Mouse (Mus musculus) c-Kit-negative CD71-positive TER-119-positive erythroid progenitor cells, embryonic 14.5 days (primary cell): Measurements from ENCODE around the gene Gm42417.
"Not testable (repeated sequence)": the region's sequence is repeated elsewhere in the genome, so short reads cannot be mapped to it uniquely, and the experiment has no call there.

Experiments
- DNase-seq: peaks from one replicate; pipeline ENCODE4 v3.0.0-alpha.2; 2013; ENCODE audit warnings: low read depth, low spot score

Gene Gm42417

GRCm38 (mm10) chr1:36545845-36546600 is 6.8 kb upstream of the Gm42417 start:
- no peak for DNase-seq

GRCm38 (mm10) chr1:36545382-36545781 is 6.2 kb upstream of the Gm42417 start:
- no peak for DNase-seq

DNA sequence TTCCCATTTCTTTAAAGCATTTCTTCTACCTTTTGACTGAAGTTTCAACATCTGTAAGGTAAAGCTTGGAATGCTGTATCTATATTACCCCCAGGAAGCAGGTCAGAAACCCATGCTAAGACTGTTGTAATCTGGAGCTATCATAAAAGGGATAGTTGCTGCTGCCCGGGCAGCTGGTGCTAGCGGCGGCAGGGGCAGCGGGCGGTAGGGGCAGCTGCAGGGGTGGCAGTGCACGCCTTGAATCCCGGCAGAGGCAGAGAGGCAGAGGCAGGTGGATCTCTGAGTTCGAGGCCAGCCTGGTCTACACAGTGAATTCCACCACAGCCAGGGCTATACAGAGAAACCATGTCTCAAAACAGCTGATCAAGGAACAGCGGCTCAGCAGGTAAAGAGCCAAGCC is 3.7 kb upstream of the Gm42417 start:
- DNase-seq = no peak

GRCm38 (mm10) chr1:36541844-36542243 is 2.6 kb upstream of the Gm42417 start:
- DNase-seq = no peak

DNA sequence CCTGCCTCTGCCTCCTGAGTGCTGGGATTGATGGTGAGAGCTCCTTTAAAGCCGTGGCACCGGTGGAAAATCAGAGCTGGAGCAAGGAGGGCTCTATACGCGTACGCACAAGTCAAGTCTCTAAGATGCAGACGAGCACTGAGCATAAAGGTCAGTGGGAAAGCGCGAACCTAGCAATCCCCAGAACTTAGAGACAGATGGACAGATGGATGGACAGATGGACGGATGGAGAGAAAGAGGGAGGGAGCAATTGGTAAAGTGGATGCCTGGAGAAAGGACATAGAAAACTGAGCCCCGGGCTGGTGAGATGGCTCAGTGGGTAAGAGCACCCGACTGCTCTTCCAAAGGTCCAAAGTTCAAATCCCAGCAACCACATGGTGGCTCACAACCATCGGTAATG is 1.6 kb upstream of the Gm42417 start:
- no peak for DNase-seq

- no peak for DNase-seq
Measured at GRCm38 (mm10) chr1:36540132-36540531, 903 bp upstream of the Gm42417 start.

- no peak for DNase-seq
Measured at GRCm38 (mm10) chr1:36538727-36539126, 502 bp downstream of the Gm42417 start.

- DNase-seq = not testable (repeated sequence)
Measured at GRCm38 (mm10) chr1:36536783-36537182, 2.4 kb downstream of the Gm42417 start, which contains the start of gene Ankrd23. Gene Ankrd23, minus strand, starts transcription at chr1:36536883.

GRCm38 (mm10) chr1:36536397-36536728 is 2.9 kb downstream of the Gm42417 start:
- DNase-seq = no peak

DNA sequence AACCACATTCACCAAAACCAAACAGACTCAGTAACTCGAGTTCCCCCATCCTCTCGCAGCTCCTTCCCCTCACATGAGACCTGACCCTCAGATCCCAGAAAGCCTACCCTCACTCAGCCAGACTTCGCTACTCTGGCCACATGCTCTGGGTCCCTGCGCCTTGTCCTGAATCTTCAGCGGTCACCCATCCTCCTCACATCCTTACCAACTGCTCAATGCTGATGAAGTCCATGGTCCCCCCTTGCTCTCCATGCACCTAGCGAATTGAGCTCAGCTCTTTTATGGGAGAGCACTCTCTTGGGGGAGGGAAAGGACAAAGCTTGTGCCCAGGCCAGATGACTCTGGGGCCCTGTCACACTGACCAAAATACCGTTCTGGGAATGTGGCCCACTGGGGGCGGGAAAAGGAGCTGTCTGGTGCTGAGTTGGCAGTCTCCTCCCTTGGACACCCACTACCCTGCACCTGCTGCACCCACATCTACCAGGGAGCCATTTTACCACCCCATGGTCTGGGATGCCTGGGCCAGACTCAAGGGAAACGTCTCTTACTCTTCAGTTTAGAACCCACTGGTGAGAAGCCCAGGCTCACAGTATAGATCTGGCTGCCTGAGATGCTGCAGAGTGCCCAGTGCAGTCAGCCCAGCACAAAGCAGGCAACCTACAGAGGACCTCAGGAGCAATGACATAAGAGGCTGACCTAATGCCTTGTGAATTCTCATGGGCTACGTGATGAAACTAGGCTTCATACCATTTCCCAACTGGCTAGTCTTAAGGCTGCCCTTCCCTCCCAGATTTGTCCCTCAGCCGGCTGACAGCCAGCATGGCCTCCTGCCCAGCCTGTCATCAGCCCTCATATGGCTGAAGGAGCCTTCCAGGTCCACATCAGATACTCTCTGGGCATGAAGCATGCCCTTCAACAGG is 3.5 kb downstream of the Gm42417 start:
- no peak for DNase-seq

- no peak for DNase-seq
Measured at GRCm38 (mm10) chr1:36534595-36535058, 4.6 kb downstream of the Gm42417 start.

- no peak for DNase-seq
Measured at GRCm38 (mm10) chr1:36533546-36533945, 5.7 kb downstream of the Gm42417 start.

- DNase-seq = no peak
Measured at GRCm38 (mm10) chr1:36531461-36531860, 7.8 kb downstream of the Gm42417 start.

DNA sequence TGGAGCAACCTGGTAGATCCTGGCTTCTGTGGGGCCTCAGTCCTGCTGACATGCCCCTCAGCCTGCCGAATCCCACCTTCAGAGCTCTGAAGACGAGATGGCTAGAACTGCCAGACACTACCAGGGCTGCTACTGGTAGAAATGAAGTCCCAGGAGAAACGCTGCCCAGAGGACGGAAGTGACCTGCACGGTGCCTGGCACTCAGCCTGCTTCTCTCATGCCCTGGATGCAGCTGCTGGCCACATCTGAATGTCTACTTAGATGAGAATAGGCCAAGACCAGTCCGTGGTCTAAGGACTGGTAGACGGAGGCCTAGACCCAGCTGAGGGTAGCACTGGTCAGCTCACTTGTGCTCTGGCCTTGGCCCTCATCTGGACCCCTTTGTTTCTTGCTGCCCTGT is 8.3 kb downstream of the Gm42417 start:
- no peak for DNase-seq

- no peak for DNase-seq
Measured at GRCm38 (mm10) chr1:36530485-36530884, 8.7 kb downstream of the Gm42417 start.

GRCm38 (mm10) chr1:36529875-36530274 is 9.4 kb downstream of the Gm42417 start:
- DNase-seq = no peak

DNA sequence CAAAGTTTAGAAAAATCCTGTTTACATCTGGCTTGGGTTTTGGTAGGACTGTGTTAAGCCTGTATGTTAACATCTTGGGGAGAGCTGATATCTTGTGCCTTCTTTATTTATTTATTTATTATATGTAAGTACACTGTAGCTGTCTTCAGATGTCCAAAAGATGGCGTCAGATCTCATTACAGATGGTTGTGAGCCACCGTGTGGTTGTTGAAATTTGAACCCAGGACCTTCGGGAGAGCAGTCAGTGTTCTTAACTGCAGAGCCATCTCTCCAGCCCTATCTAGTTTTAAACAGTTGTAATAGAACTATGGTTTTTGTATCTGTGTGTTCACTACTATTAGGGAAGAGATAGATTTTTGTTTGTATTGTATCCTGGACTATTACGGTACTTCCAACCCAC is 10.0 kb downstream of the Gm42417 start:
- no peak for DNase-seq

DNA sequence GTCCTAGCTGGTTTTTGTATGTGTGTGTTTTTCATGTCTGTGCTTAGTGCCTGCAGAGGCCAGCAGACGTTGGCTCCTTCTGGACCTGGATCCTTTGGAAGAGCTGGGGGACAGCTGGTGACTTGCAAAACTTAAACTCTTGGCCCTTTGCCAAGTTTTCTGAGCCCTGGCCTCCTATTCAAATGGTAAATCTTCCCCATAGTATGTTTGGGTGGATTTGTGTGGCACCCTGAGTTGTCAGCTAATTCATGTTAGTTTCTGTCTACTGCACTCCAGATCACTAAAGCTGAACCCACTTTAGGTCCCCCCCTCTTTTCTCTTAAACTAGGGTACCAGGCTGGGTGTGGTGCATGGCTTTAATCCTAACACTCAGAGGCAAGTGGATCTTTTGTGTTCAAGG is 10.9 kb downstream of the Gm42417 start:
- no peak for DNase-seq

GRCm38 (mm10) chr1:36526903-36527302 is 12.3 kb downstream of the Gm42417 start:
- DNase-seq = no peak

DNA sequence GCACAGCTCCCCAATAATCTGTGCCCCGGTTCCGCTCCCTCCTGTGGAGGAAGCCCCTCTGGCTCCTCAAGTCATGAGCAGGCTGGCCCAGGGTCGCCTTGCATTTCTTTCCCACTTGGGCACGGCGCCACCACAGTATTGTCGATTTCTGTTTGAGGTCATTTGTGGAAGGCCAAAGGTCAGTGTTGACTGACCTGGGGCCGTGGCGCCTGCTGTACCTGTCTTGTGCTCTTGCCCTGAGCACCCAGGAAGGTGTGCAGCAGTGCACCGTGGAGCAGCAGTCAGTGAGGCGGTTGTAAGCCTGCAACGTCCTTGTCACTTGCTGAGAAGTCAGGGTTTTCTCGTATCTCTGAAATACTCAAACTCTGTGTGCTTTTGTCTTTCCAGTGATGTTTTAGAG is 13.5 kb downstream of the Gm42417 start:
- no peak for DNase-seq

DNA sequence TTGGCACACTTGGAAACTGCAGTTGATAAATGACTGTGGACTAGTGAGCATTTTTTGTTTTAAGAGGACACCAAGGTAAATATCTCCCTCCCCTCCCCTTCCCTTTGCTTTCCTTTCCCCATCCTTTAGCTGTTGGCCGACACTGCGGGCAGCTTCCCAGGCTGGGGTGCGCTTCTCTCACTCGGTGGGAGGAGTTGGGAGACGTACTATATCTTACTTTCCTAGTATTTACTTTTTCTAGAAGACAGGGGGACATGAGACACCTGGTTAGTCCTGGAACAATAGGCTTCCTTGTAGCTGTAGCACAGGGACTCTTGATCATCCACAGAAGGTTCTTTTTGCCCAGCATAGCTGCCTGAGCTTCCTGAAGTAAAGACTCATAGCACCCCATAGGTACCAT is 15.2 kb downstream of the Gm42417 start:
- no peak for DNase-seq

DNA sequence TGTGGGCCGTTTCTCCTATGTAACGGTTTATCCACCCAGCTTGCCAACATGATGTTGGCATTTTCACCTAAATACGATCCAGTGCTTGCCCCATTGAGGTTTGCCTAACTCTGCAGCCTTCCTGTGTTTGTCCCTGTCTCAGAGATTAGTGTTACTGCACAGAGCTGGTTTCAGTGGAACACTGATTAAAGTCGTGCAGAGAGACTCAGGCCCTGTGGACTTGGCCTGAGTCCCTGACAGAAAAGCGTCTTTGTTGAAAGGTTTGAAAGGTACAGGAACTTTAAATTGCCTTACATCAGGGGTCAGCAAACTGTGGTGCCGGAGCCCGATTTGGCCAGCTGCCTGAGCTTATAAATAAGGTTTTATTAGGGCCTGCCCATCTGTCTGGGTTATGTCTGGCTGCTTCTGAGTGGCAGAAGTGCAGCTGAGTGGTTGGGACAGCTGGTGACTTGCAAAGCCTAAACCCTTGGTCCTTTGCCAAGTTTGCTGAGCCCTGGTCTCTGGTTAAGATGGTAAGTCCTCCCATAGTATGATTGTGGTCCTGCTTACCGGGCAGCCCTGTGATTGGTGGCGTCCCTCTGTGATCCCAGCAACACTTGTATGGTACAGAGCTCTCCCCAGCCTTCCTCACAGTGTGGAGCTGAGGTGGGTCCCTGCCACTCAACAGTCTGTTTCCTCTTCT is 15.8 kb downstream of the Gm42417 start:
- DNase-seq = no peak
